In genomic region chr16:93576412-93577082, GRCm38 (mm10) we compare ENCODE assay signal across 8 mouse cellular contexts. TPM values are rescaled to one million over a fixed set of nuclear protein-coding genes. Genes with fewer than 3 reads are reported as not detected.
DNase-seq lines count a peak whose midpoint lies in the region; ATAC-seq and TF ChIP-seq lines count a peak whose summit lies in the region.

No protein-coding gene starts in this region.

- H3K4me3 ChIP-seq in kidney, embryonic 15.5 days (replicated peaks), result no peak overlapping the region
- no peak overlapping the region for H3K4me3 ChIP-seq in intestine, postnatal 0 days (ENCODE audit: low read depth, low read length)
- no peak overlapping the region for H3K4me3 ChIP-seq in limb, embryonic 10.5 days

- H3K4me2 ChIP-seq in kidney, embryonic 15.5 days, result no peak overlapping the region
- peak overlapping the region; percentile 27; the same call in 1 of the 2 replicates for H3K4me2 ChIP-seq in intestine, postnatal 0 days (replicated peaks; ENCODE audit: low read depth)

- DNase-seq in kidney, adult 11 months, result peak; percentile 48
- DNase-seq in cerebellum, postnatal 10 days, result peak; percentile 91 to 95
- peak; percentile 83 to 88 for DNase-seq in frontal cortex, postnatal 36 days (ENCODE audit: low spot score in 2 of 2)
- peak; percentile 93 for DNase-seq in limb, embryonic 10.5 days (ENCODE audit: low spot score)
- peak; percentile 92 for DNase-seq in naive thymus-derived CD4-positive, alpha-beta T cell, adult 2 months (ENCODE audit: low read depth)
- DNase-seq in splenic B cell, adult 2 months (ENCODE audit: low read depth, low spot score), result peak; percentile 80

- peaks cover 18% of the 10 kb centered on the region for H3K4me1 ChIP-seq in kidney, embryonic 15.5 days
- H3K4me1 ChIP-seq in intestine, postnatal 0 days (replicated peaks; ENCODE audit: control insufficient read depth, insufficient read depth, low read length), result no peaks in the 10 kb centered on the region
- H3K4me1 ChIP-seq in limb, embryonic 10.5 days, result peaks cover 18% of the 10 kb centered on the region

- ATAC-seq in kidney, embryonic 15.5 days (replicated peaks; ENCODE audit: low FRiP score), result no peak
- peak; percentile 44; the same call in 1 of the 2 replicates for ATAC-seq in intestine, postnatal 0 days

- no peak overlapping the region for H3K9ac ChIP-seq in kidney, embryonic 15.5 days
- no peak overlapping the region for H3K9ac ChIP-seq in intestine, postnatal 0 days (ENCODE audit: low read depth, low read length)

- no peaks in the 10 kb centered on the region for H3K36me3 ChIP-seq in kidney, embryonic 15.5 days
- no peaks in the 10 kb centered on the region for H3K36me3 ChIP-seq in intestine, postnatal 0 days (ENCODE audit: control insufficient read depth, insufficient read depth)
- H3K36me3 ChIP-seq in limb, embryonic 10.5 days, result no peaks in the 10 kb centered on the region
- no peaks in the 10 kb centered on the region for H3K36me3 ChIP-seq in splenic B cell, adult 2 months (ENCODE audit: control insufficient read depth, insufficient read depth, low read length, poor library complexity, severe bottlenecking)

- no peak overlapping the region for H3K27ac ChIP-seq in kidney, embryonic 15.5 days
- no peak overlapping the region for H3K27ac ChIP-seq in intestine, postnatal 0 days (ENCODE audit: low read depth, low read length)
- H3K27ac ChIP-seq in limb, embryonic 10.5 days, result no peak overlapping the region

- no peaks in the 10 kb centered on the region for H3K9me3 ChIP-seq in kidney, embryonic 15.5 days (replicated peaks)
- no peaks in the 10 kb centered on the region for H3K9me3 ChIP-seq in intestine, postnatal 0 days (ENCODE audit: control insufficient read depth)
- no peaks in the 10 kb centered on the region for H3K9me3 ChIP-seq in limb, embryonic 10.5 days (replicated peaks)

- WGBS in kidney, embryonic 15.5 days, result 31% methylated on average over 14 of the region's 14 CpGs
- 20% methylated on average over 14 of the region's 14 CpGs for WGBS in intestine, postnatal 0 days
- 39% methylated on average over 14 of the region's 14 CpGs for WGBS in limb, embryonic 10.5 days

- H3K27me3 ChIP-seq in kidney, embryonic 15.5 days, result no peaks in the 10 kb centered on the region
- H3K27me3 ChIP-seq in intestine, postnatal 0 days (replicated peaks; ENCODE audit: control insufficient read depth, insufficient read depth, low read length), result 0 out of 2 replicates have a peak, but pooled peaks cover 7% of the 10 kb centered on the region
- no peaks in the 10 kb centered on the region for H3K27me3 ChIP-seq in limb, embryonic 10.5 days (ENCODE audit: low read depth, poor library complexity, severe bottlenecking)
- no peaks in the 10 kb centered on the region for H3K27me3 ChIP-seq in splenic B cell, adult 2 months (ENCODE audit: control insufficient read depth, insufficient read depth, low read length, poor library complexity, severe bottlenecking)

- TF ChIP-seq CTCF in intestine, postnatal 0 days (IDR thresholded peaks at IDR 0.05; ENCODE audit: low read depth), result peak; percentile 98

RNA-seq across cellular contexts. Expression of gene Setd4, which starts 27.3 kb away (rescaled TPM):
- polyA plus RNA-seq in kidney, embryonic 15.5 days (2015; fragmentation: Nextera tagmentation; extraction: Ambion mirVana), result 13.9 and 14.3 TPM in 2 replicates
- polyA plus RNA-seq in intestine, postnatal 0 days (2015; fragmentation: Nextera tagmentation; extraction: Ambion mirVana), result 4.3 and 5.6 TPM in 2 replicates
- 11.8 and 17.0 TPM in 2 replicates for polyA plus RNA-seq in limb, embryonic 10.5 days (2016; fragmentation: Nextera tagmentation; extraction: Ambion mirVana)

RNA-seq across cellular contexts. Expression of gene Cbr1, which starts 29.1 kb away (rescaled TPM):
- polyA plus RNA-seq in kidney, embryonic 15.5 days (2015; fragmentation: Nextera tagmentation; extraction: Ambion mirVana), result 138 and 140 TPM in 2 replicates
- polyA plus RNA-seq in intestine, postnatal 0 days (2015; fragmentation: Nextera tagmentation; extraction: Ambion mirVana), result 395 and 423 TPM in 2 replicates
- polyA plus RNA-seq in limb, embryonic 10.5 days (2016; fragmentation: Nextera tagmentation; extraction: Ambion mirVana), result 94.3 and 102 TPM in 2 replicates

RNA-seq across cellular contexts. Expression of gene Gm5678, which starts 51.4 kb away (rescaled TPM):
- not detected in 2 replicates for polyA plus RNA-seq in kidney, embryonic 15.5 days (2015; fragmentation: Nextera tagmentation; extraction: Ambion mirVana)
- 0.16 TPM in 1 of 2 replicates, not detected in the other for polyA plus RNA-seq in intestine, postnatal 0 days (2015; fragmentation: Nextera tagmentation; extraction: Ambion mirVana)
- not detected in 2 replicates for polyA plus RNA-seq in limb, embryonic 10.5 days (2016; fragmentation: Nextera tagmentation; extraction: Ambion mirVana)
